ENCODE assay signal across 8 mouse cellular contexts in genomic region chr2:29464851-29465648, GRCm38 (mm10).
DNase-seq lines count a peak whose midpoint lies in the region; ATAC-seq and TF ChIP-seq lines count a peak whose summit lies in the region.

No protein-coding gene starts in this region.

- 38% methylated on average over 9 of the region's 9 CpGs for WGBS in hindbrain, embryonic 15.5 days
- WGBS in intestine, postnatal 0 days = 70% methylated on average over 9 of the region's 9 CpGs

- TF ChIP-seq CTCF in MEL (IDR thresholded peaks at IDR 0.05 in 2 of 3, conservative IDR thresholded peaks at IDR 0.05 in 1 of 3; ENCODE audit: control insufficient read depth in 1 of 3, insufficient read depth in 1 of 3, low read depth in 2 of 3, low read length in 3 of 3, poor library complexity in 1 of 3, severe bottlenecking in 1 of 3) = no peak
- no peak for TF ChIP-seq CTCF in intestine, postnatal 0 days (IDR thresholded peaks at IDR 0.05; ENCODE audit: low read depth)

- H3K36me3 ChIP-seq in MEL (ENCODE audit: control insufficient read depth in 1 of 2, insufficient read depth in 2 of 2, low read length in 2 of 2) = peaks cover 0 to 18% of the 10 kb centered on the region in 2 experiments; a peak in 2 of 4 replicates
- no peaks in the 10 kb centered on the region for H3K36me3 ChIP-seq in hindbrain, embryonic 15.5 days
- no peaks in the 10 kb centered on the region for H3K36me3 ChIP-seq in intestine, postnatal 0 days (ENCODE audit: control insufficient read depth, insufficient read depth)

- H3K9me3 ChIP-seq in MEL (replicated peaks; ENCODE audit: insufficient read depth, low read length) = no peaks in the 10 kb centered on the region
- no peaks in the 10 kb centered on the region for H3K9me3 ChIP-seq in hindbrain, embryonic 15.5 days
- no peaks in the 10 kb centered on the region for H3K9me3 ChIP-seq in intestine, postnatal 0 days (ENCODE audit: control insufficient read depth)

- H3K4me2 ChIP-seq in hindbrain, embryonic 15.5 days = no peak overlapping the region
- no peak overlapping the region for H3K4me2 ChIP-seq in intestine, postnatal 0 days (replicated peaks; ENCODE audit: low read depth)

- TF ChIP-seq POLR2A in MEL (IDR thresholded peaks at IDR 0.05; ENCODE audit: control insufficient read depth in 1 of 2, insufficient read depth in 1 of 2, low read depth in 1 of 2, low read length in 2 of 2, poor library complexity in 1 of 2) = no peak

- peak overlapping the region; percentile 5 for H3K27ac ChIP-seq in MEL (ENCODE audit: control insufficient read depth, low read depth, low read length)
- H3K27ac ChIP-seq in hindbrain, embryonic 15.5 days (replicated peaks) = peak overlapping the region; percentile 57
- no peak overlapping the region for H3K27ac ChIP-seq in intestine, postnatal 0 days (ENCODE audit: low read depth, low read length)

- no peaks in the 10 kb centered on the region for H3K27me3 ChIP-seq in MEL (ENCODE audit: control insufficient read depth in 1 of 2, insufficient read depth in 2 of 2, low read length in 2 of 2)
- H3K27me3 ChIP-seq in hindbrain, embryonic 15.5 days = no peaks in the 10 kb centered on the region
- H3K27me3 ChIP-seq in intestine, postnatal 0 days (replicated peaks; ENCODE audit: control insufficient read depth, insufficient read depth, low read length) = no peaks in the 10 kb centered on the region

- peak; percentile 58; the same call in 1 of the 2 replicates for ATAC-seq in hindbrain, embryonic 15.5 days (ENCODE audit: low FRiP score, low read depth)
- ATAC-seq in intestine, postnatal 0 days = no peak

- peaks cover 12 to 26% of the 10 kb centered on the region in 2 experiments for H3K4me1 ChIP-seq in MEL (ENCODE audit: control insufficient read depth in 1 of 2, insufficient read depth in 2 of 2, low read length in 2 of 2)
- peaks cover 40% of the 10 kb centered on the region for H3K4me1 ChIP-seq in hindbrain, embryonic 15.5 days (replicated peaks)
- H3K4me1 ChIP-seq in intestine, postnatal 0 days (replicated peaks; ENCODE audit: control insufficient read depth, insufficient read depth, low read length) = peaks cover 17% of the 10 kb centered on the region; the same call in 1 of the 2 replicates

- TF ChIP-seq EP300 in MEL (IDR thresholded peaks at IDR 0.05; ENCODE audit: low read depth in 1 of 2, low read length in 2 of 2) = peak; percentile 79 to 91

- no peak for TF ChIP-seq RAD21 in MEL (IDR thresholded peaks at IDR 0.05; ENCODE audit: low read depth, low read length)

- DNase-seq in heart, postnatal 4 days = peak; percentile 64
- no peak for DNase-seq in heart, adult 18-20 months
- DNase-seq in MEL (ENCODE audit: low read depth, low spot score) = no peak
- DNase-seq in lung, postnatal 4 days = peak; percentile 48 to 60
- DNase-seq in spleen, adult 18-20 months = no peak
- DNase-seq in heart, adult 11 months = no peak

- no peaks in the 10 kb centered on the region for H3K79me2 ChIP-seq in MEL (ENCODE audit: control insufficient read depth, insufficient read depth, low read length, poor library complexity)

- peak overlapping the region in 1 of 2 experiments; percentile 5; a peak in 1 of 4 replicates for H3K4me3 ChIP-seq in MEL (ENCODE audit: control insufficient read depth in 1 of 2, insufficient read depth in 1 of 2, low read depth in 2 of 2, low read length in 2 of 2)
- H3K4me3 ChIP-seq in hindbrain, embryonic 15.5 days = no peak overlapping the region
- no peak overlapping the region for H3K4me3 ChIP-seq in intestine, postnatal 0 days (ENCODE audit: low read depth, low read length)

- H3K9ac ChIP-seq in MEL (ENCODE audit: control insufficient read depth, low read depth, low read length, poor library complexity, severe bottlenecking) = no peak overlapping the region
- H3K9ac ChIP-seq in hindbrain, embryonic 15.5 days = no peak overlapping the region
- no peak overlapping the region for H3K9ac ChIP-seq in intestine, postnatal 0 days (ENCODE audit: low read depth, low read length)

TF ChIP-seq in MEL, 35 proteins besides CTCF, POLR2A, EP300 and RAD21:
- TF ChIP-seq GATA1 (IDR thresholded peaks at IDR 0.05; ENCODE audit: low read depth, low read length) (peak; percentile 94), USF1 (IDR thresholded peaks at IDR 0.05; ENCODE audit: low read depth, low read length) (no peak), RCOR1 (IDR thresholded peaks at IDR 0.05; ENCODE audit: low read depth, low read length) (peak; percentile 78; the same call in 1 of the 2 replicates), ETS1 (IDR thresholded peaks at IDR 0.05; ENCODE audit: low read depth, low read length) (peak; percentile 62; the same call in 1 of the 2 replicates), TCF12 (IDR thresholded peaks at IDR 0.05; ENCODE audit: low read depth, low read length) (peak; percentile 77)

Comparison
In these comparisons a context has a peak if more than half of its experiments do, and no peak if none do; other contexts are left out.
1. DNase-seq: peak in heart, postnatal 4 days (single experiment) and lung, postnatal 4 days (2 of 2); none in heart, adult 18-20 months (0 of 2), MEL (single experiment), spleen, adult 18-20 months (0 of 2) and heart, adult 11 months (single experiment).